Mouse (Mus musculus) mature B cell (primary cell): ENCODE results near the gene Letm1.

Experiments used
- in situ Hi-C: fragments of 300-500 bp; cut with MboI; formaldehyde crosslinking; loops from 2 replicates; pipeline ENCODE4 v1.14.3; 2019

Letm1 gene

GRCm38 (mm10) chr5:33738341-33738740, 44.3 kb downstream of the Letm1 start:
- in situ Hi-C loops = no loop called here

GRCm38 (mm10) chr5:33737903-33738321, 44.7 kb downstream of the Letm1 start:
- in situ Hi-C loops = no loop called here

GRCm38 (mm10) chr5:33736230-33736629, 46.4 kb downstream of the Letm1 start:
- in situ Hi-C loops = no loop called here

- in situ Hi-C loops = no loop called here
Observed at GRCm38 (mm10) chr5:33735412-33736092, 47.1 kb downstream of the Letm1 start.

GRCm38 (mm10) chr5:33733837-33734236, 48.8 kb downstream of the Letm1 start:
- in situ Hi-C loops = no loop called here

GRCm38 (mm10) chr5:33731051-33731450, 51.6 kb downstream of the Letm1 start:
- in situ Hi-C loops = no loop called here

- in situ Hi-C loops = no loop called here
Observed at GRCm38 (mm10) chr5:33730516-33730915, 52.1 kb downstream of the Letm1 start.

GRCm38 (mm10) chr5:33728841-33729240, 53.8 kb downstream of the Letm1 start:
- in situ Hi-C loops = no loop called here

GRCm38 (mm10) chr5:33726891-33727290, 55.7 kb downstream of the Letm1 start:
- in situ Hi-C loops = no loop called here

GRCm38 (mm10) chr5:33726081-33726647, 56.5 kb downstream of the Letm1 start:
- in situ Hi-C loops = no loop called here

GRCm38 (mm10) chr5:33723641-33724465, 58.8 kb downstream of the Letm1 start:
- in situ Hi-C loops = no loop called here

GRCm38 (mm10) chr5:33723019-33723640, 59.5 kb downstream of the Letm1 start:
- in situ Hi-C loops = no loop called here

- in situ Hi-C loops = no loop called here
Observed at GRCm38 (mm10) chr5:33722266-33723018, 60.2 kb downstream of the Letm1 start.

- in situ Hi-C loops = no loop called here
Observed at GRCm38 (mm10) chr5:33721541-33722265, 60.9 kb downstream of the Letm1 start, which contains the start of gene Fgfr3. TSS of gene Fgfr3 (plus strand) at chr5:33721674.

- in situ Hi-C loops = no loop called here
Observed at GRCm38 (mm10) chr5:33720852-33721490, 61.6 kb downstream of the Letm1 start.

GRCm38 (mm10) chr5:33718460-33718859, 64.2 kb downstream of the Letm1 start:
- in situ Hi-C loops = no loop called here

GRCm38 (mm10) chr5:33716467-33716866, 66.2 kb downstream of the Letm1 start:
- in situ Hi-C loops = no loop called here

GRCm38 (mm10) chr5:33715182-33715581, 67.4 kb downstream of the Letm1 start:
- in situ Hi-C loops = no loop called here

GRCm38 (mm10) chr5:33712550-33712949, 70.1 kb downstream of the Letm1 start:
- in situ Hi-C loops = no loop called here

GRCm38 (mm10) chr5:33709037-33709436, 73.6 kb downstream of the Letm1 start:
- in situ Hi-C loops = no loop called here
